Mouse (Mus musculus) monocyte, adult 2 months (primary cell): ENCODE data around the gene Otulinl.

ENCODE experiments used
- DNase-seq, 2 experiments: peaks; one replicate each; pipeline ENCODE4 v3.0.0; 2022; ENCODE audit warnings: low spot score in 2 of 2, low read depth in 1 of 2

The Otulinl gene

DNA sequence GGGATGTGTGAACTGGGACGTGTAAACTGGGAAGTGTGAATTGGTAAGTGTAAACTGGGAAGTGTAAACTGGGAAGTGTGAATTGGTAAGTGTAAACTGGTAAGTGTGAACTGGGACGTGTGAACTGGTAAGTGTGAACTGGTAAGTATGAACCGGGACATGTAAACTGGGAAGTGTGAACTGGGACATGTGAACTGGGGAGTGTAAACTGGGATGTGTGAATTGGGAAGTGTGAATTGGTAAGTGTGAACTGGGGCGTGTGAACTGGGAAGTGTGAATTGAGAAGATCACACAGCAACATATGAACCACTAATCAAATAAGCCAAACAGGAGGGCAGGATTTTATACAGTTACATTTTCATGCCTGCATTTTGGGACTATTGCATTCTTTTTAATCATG, 23.0 kb downstream of the Otulinl start:
- DNase-seq, result no peak

DNA sequence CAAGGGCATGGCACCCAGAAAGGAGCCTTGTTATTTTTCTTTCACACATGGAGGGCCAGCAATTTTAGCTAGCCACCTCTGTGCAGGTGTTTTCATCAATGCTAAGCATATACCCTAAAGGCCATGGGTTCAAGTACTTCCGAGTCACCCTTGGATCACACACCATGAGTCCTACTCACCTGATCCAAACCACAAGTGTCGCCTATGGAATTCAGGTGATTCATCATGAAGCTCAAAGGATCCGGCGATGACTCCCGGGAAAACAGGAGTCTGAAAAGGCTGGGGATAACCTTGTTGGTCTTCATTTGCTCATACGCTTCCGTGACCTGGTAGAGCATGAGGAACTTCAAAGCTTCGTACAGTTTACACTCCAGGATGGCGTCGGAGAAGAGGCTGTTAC, 23.5 kb downstream of the Otulinl start:
- no peak for DNase-seq

GRCm38 (mm10) chr15:27656626-27657025, 24.8 kb downstream of the Otulinl start:
- DNase-seq, result no peak

- no peak for DNase-seq
Measured at GRCm38 (mm10) chr15:27655015-27655414, 26.4 kb downstream of the Otulinl start.

DNA sequence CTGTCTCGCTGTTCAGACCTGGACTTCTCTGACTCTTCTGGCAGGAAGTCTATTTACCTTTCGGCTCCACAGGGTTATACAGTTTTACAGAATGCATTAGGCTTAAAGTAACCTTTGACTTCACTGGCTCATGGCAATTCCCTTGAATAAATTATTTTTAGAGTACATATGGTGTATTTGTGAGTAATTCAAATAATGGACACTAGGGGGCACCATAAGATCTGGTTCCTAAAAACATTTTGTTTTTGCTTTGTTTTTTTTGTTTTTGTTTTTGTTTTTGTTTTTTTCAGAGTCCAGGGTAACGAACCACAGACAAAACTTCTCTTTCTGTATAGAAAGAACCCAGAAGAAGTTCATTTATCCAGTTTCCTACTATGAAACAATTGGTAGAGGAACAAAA, 33.7 kb downstream of the Otulinl start:
- no peak for DNase-seq

DNA sequence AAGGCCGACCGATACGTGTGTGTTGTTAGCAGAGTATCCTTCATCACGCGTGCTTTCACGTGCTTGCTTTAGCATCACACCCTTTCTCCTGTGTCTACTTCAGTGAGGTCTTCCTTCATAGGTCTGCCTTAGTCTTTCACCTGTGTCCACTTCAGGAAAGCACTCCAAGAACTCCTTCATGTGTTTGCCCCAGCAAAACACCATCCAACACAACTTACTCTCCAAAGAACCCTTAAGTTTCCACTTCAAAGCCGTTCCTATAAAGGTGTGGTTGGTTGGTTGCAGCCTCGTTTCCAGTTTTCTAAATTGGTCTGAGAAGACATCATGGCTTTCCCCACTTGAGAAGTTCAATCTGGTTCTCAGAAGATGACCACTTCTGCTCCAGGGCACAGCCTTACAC, 34.7 kb downstream of the Otulinl start:
- no peak for DNase-seq

DNA sequence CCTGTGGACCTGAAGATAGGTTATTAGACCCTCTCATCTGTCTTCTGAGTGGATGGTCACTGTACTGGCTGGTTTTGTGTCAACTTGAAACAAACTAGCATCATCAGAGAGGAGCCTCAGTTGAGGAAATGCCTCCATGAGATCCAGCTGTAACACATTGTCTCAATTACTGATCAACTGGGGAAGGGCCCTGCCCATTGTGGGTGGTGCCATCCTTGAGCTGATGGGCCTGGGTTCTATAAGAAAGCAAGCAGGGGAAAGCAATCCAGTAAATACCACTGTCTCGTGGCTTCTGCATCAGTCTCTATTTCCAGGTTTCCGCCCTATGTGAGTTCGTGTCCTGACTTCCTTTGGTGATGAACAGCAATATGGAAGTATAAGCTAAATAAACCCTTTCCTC, 36.1 kb downstream of the Otulinl start:
- DNase-seq, result no peak

- peak in 1 of 2 experiments; percentile 41 for DNase-seq
Measured at GRCm38 (mm10) chr15:27642895-27643294, 38.5 kb downstream of the Otulinl start.

- no peak for DNase-seq
Measured at GRCm38 (mm10) chr15:27641171-27641570, 40.2 kb downstream of the Otulinl start.

- no peak for DNase-seq
Measured at GRCm38 (mm10) chr15:27633941-27634900, 47.2 kb downstream of the Otulinl start.

DNA sequence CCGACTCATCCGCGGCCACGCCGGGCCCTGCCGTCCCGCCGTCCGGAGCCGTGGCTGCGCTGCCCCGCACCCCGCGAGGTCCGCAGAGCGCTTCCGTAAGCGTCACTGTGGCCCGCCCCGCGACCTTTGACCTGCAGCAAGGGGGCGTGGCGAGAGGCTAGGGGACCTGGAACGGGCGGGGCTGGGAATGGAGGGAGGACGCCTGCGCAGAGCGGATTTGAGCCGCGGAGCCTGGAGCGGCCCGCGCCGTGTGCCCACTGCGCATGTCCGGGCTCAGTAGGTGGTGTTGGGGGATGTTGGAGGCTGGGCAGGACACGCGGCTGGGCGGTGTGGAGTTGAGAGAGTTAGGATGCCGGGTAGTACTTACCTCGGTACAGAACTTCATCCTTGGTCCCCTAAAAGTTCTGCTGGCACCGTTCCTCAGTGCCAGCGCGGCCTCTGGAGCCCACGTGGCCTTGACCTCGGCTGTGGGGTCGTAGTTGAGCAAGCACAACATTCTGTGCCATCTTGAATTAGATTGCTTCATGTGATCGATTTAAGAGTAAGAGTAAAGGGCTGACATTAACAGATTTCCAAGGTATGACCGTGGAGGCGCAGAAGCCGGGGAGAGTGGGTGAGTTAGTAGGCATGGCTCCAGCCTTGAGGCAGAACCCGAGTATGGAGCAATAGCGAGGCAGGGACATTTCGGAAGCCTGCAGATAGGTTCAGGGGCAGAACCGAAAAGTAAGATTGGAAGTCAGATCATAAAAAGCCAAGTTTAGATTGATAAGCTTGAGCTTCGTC, 50.6 kb downstream of the Otulinl start, which contains the start of gene Otulin:
Gene Otulin, minus strand, starts transcription at position 93 of the 783 bp plus-strand sequence.
- DNase-seq, result peak; percentile 88 to 97

- DNase-seq, result no peak
Measured at GRCm38 (mm10) chr15:27629800-27630600, 51.4 kb downstream of the Otulinl start.

DNA sequence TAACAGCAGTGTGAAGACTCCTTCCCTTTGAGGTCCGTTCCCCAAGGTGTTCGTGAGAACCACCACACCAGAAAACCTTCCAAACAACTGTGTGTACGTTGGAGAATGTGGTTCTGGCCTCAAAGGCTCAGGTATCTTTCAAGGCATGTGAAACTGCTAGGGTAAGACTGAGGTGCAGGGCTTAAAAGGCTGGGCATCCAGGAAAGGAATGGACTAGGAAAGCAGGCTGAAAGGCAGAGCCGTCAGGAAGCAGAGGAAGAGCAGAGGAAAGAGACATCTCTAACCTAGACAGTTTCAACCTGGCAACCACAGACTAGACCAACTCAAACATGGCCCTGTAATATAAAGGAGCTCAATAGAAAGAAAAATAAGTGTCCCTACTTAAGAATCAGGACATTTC, 52.3 kb downstream of the Otulinl start:
- DNase-seq, result no peak

DNA sequence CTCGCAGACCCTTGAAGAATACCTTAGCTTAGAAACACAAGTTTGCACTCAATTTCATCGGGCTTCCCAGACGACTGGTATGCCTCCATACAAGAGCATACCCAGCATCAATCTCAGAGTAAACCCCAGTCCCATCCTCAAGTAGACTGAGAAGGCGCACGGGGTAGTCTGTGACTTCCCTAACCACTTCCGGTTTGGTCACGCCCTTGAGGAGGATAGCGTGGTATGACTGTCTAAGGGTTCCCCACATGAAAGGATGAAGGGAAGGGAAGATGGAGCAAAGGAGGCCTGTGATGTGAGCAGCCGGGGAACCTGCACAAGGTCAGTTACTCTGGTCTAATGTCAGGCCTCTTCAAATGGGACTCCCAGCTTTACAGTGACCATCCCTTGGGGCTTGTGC, 53.6 kb downstream of the Otulinl start:
- DNase-seq, result peak in 1 of 2 experiments; percentile 22

DNA sequence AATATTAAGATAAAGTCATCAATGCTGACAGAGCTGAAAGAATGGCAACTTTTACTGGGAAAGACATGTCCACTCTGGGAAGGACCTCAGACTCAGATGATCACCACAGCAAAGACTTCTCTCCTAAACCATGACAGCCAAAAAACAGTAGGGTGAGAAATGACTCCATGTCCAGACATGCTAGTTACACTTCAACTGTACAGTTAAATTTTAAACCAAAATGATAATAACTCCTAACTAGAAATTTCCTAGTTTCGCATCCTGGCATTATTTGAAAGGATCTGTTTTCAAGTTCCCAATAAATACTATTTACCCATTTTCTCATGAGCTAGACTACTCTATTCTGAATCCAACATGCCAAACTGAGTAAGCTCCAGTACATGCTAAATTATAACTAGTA, 55.1 kb downstream of the Otulinl start:
- no peak for DNase-seq

GRCm38 (mm10) chr15:27625890-27626255, 55.5 kb downstream of the Otulinl start:
- DNase-seq, result no peak

DNA sequence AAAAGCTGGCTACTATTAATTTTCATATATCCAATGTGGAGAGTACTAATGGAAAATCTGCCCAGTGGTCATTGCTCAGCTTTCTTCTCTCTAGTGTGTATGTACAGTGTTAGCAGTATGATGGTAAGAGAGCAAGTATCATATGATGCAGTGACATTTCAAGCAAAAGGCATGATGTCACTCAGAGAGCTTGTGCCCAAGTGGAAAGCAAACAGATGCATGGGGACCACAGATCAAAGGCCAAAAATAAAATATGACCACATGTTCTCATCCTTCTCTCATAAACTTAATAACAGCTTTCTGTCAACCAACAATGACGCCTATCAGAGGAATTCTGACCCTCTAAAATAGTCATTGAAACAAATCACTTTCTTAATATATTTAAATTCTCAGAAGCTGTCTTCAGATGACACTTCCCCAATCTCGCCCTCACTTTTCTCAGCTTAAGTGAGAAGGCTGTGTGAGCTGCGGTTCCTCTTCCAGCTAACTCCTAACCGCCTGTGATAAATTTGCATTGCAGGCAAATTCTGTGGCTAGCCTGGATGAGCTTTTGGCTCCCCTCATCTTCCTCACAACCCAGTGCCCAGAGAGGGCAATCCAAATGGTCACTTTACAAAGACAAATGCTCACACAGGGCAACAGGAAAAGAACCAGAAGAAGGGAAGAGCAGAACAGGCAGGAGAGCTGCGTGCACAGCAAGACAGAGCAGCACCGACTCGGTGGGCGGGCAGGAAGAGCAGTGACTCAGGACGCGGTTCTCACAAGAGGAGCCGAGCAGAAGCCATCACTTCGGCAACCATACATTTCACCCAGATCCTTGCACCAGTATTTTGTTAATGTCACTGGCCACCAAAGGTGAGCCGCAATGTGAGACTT, 56.1 kb downstream of the Otulinl start:
- DNase-seq, result peak in 1 of 2 experiments; percentile 60

- DNase-seq, result no peak
Measured at GRCm38 (mm10) chr15:27623286-27623685, 58.1 kb downstream of the Otulinl start.

GRCm38 (mm10) chr15:27620475-27621185, 60.7 kb downstream of the Otulinl start:
- no peak for DNase-seq

DNA sequence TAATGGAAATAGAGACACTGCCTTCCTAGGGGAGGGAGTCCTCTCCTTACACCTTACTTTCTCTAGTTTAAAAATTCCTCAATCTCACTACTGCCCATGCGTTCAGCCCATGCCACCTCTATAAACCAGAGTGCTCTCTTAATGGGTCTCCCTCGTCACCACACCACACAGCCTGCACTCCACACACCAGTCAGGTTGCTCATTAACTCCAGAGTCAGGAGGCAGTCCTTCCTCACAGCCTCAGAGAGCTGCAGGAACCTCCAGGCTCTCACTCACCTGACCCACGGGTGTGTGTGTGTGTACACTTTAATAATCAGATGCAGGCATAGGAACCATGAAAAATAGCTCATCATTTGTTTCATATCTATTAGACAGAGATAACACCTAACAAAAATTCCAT, 61.7 kb downstream of the Otulinl start:
- no peak for DNase-seq
